Comparison of ENCODE assay signal across 8 mouse cellular contexts in the genomic region with DNA sequence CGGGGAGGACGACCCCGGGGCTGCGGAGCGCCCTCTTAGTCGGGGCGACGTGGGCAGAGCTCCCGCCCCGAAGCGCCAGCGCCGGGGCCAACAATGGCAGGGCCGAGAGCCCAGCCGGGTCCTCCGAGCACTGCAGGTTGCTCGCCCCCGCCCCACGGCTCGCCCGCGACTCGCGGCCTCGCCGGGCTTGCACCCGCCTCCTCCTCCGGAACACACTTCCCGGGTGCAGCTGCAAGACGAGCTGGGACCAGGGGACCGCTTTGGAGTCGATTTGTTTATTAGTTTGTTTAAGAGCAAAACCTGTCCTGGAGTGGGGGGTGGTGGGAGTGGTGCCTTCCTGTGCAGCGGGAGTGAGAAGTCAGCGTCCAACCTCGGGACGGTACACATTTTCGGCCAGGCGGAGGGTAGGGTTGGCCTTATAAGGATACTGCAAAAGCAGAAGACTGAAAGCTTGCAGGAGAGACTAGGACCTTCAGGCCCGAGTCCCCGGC. TPM values are rescaled to one million over a fixed set of nuclear protein-coding genes. Genes with fewer than 3 reads are reported as not detected.
DNase-seq lines count a peak whose midpoint lies in the region; ATAC-seq and TF ChIP-seq lines count a peak whose summit lies in the region.

No protein-coding gene starts in this region.

- ATAC-seq in forebrain, embryonic 11.5 days (replicated peaks; ENCODE audit: low FRiP score): peak; percentile 59
- ATAC-seq in hindbrain, embryonic 13.5 days (ENCODE audit: low FRiP score): peak; percentile 77
- ATAC-seq in liver, embryonic 15.5 days (ENCODE audit: insufficient read depth): peak; percentile 30
- peak; percentile 68 for ATAC-seq in neural tube, embryonic 13.5 days (ENCODE audit: low read depth)

- TF ChIP-seq EP300 in heart, adult 2 months (IDR thresholded peaks at IDR 0.05; ENCODE audit: insufficient read depth, low read depth, low read length): no peak

- H3K79me2 ChIP-seq in heart, adult 2 months (replicated peaks; ENCODE audit: control insufficient read depth, insufficient read depth, low read length): peaks cover 2% of the 10 kb centered on the region; the same call in 1 of the 2 replicates

- H3K9ac ChIP-seq in heart, adult 2 months (ENCODE audit: low read depth, low read length): peak overlapping the region; percentile 84
- H3K9ac ChIP-seq in forebrain, embryonic 11.5 days (ENCODE audit: low read length): peak overlapping the region; percentile 99
- peak overlapping the region; percentile 99 for H3K9ac ChIP-seq in hindbrain, embryonic 13.5 days
- peak overlapping the region; percentile 61 for H3K9ac ChIP-seq in liver, embryonic 15.5 days
- peak overlapping the region; percentile 99 for H3K9ac ChIP-seq in neural tube, embryonic 13.5 days

- H3K4me3 ChIP-seq in heart, adult 2 months: peak overlapping the region; percentile 95
- peak overlapping the region; percentile 89 for H3K4me3 ChIP-seq in forebrain, embryonic 11.5 days (ENCODE audit: low read depth, low read length)
- H3K4me3 ChIP-seq in hindbrain, embryonic 13.5 days: peak overlapping the region; percentile 88
- H3K4me3 ChIP-seq in liver, embryonic 15.5 days (replicated peaks): peak overlapping the region; percentile 64
- peak overlapping the region; percentile 88 for H3K4me3 ChIP-seq in neural tube, embryonic 13.5 days

- under 1% methylated on average over 39 of the region's 40 CpGs for WGBS in heart, adult 2 months
- 1% methylated on average over 21 of the region's 40 CpGs for WGBS in forebrain, embryonic 11.5 days
- under 1% methylated on average over 31 of the region's 40 CpGs for WGBS in hindbrain, embryonic 13.5 days
- WGBS in liver, embryonic 15.5 days (ENCODE audit: insufficient replicate concordance): under 1% methylated on average over 40 of the region's 40 CpGs
- under 1% methylated on average over 39 of the region's 40 CpGs for WGBS in neural tube, embryonic 13.5 days

- H3K36me3 ChIP-seq in heart, adult 2 months (ENCODE audit: control insufficient read depth, insufficient read depth, low read length): 0 out of 2 replicates have a peak, but pooled peaks cover 2% of the 10 kb centered on the region
- no peaks in the 10 kb centered on the region for H3K36me3 ChIP-seq in forebrain, embryonic 11.5 days (ENCODE audit: control insufficient read depth, insufficient read depth, low read length)
- no peaks in the 10 kb centered on the region for H3K36me3 ChIP-seq in hindbrain, embryonic 13.5 days
- H3K36me3 ChIP-seq in liver, embryonic 15.5 days (replicated peaks): no peaks in the 10 kb centered on the region
- no peaks in the 10 kb centered on the region for H3K36me3 ChIP-seq in neural tube, embryonic 13.5 days

- H3K4me1 ChIP-seq in heart, adult 2 months (ENCODE audit: control insufficient read depth, insufficient read depth, low read length): peaks cover 4% of the 10 kb centered on the region
- H3K4me1 ChIP-seq in forebrain, embryonic 11.5 days (replicated peaks; ENCODE audit: control insufficient read depth, insufficient read depth, low read length): peaks cover 16% of the 10 kb centered on the region; the same call in 1 of the 2 replicates
- H3K4me1 ChIP-seq in hindbrain, embryonic 13.5 days (replicated peaks): peaks cover 51% of the 10 kb centered on the region
- H3K4me1 ChIP-seq in liver, embryonic 15.5 days (replicated peaks): peaks cover 27% of the 10 kb centered on the region
- peaks cover 54% of the 10 kb centered on the region for H3K4me1 ChIP-seq in neural tube, embryonic 13.5 days (replicated peaks)

- DNase-seq in heart, adult 2 months: peak; percentile 59 to 67
- no peak for DNase-seq in heart, adult 9 months (ENCODE audit: low spot score in 2 of 2)
- DNase-seq in adrenal gland, adult 2 months: peak; percentile 65
- peak; percentile 75 for DNase-seq in forebrain, embryonic 11.5 days (ENCODE audit: low spot score)
- peak; percentile 28 to 43 for DNase-seq in urinary bladder, postnatal 36 days (ENCODE audit: low spot score in 2 of 2)

- H3K27ac ChIP-seq in heart, adult 2 months: peak overlapping the region; percentile 93
- peak overlapping the region; percentile 95 for H3K27ac ChIP-seq in forebrain, embryonic 11.5 days (ENCODE audit: low read depth, low read length)
- peak overlapping the region; percentile 99 for H3K27ac ChIP-seq in hindbrain, embryonic 13.5 days
- H3K27ac ChIP-seq in liver, embryonic 15.5 days (replicated peaks): peak overlapping the region; percentile 51; the same call in 1 of the 2 replicates
- peak overlapping the region; percentile 98 for H3K27ac ChIP-seq in neural tube, embryonic 13.5 days (replicated peaks)

- TF ChIP-seq CTCF in heart, adult 2 months (IDR thresholded peaks at IDR 0.05): no peak

- peak overlapping the region; percentile 61 for H3K4me2 ChIP-seq in forebrain, embryonic 11.5 days (ENCODE audit: low read depth, low read length, severe bottlenecking)
- peak overlapping the region; percentile 83 for H3K4me2 ChIP-seq in hindbrain, embryonic 13.5 days
- H3K4me2 ChIP-seq in liver, embryonic 15.5 days: peak overlapping the region; percentile 91
- H3K4me2 ChIP-seq in neural tube, embryonic 13.5 days: peak overlapping the region; percentile 84

- H3K27me3 ChIP-seq in heart, adult 2 months (ENCODE audit: control insufficient read depth, insufficient read depth, low read length): no peaks in the 10 kb centered on the region
- H3K27me3 ChIP-seq in forebrain, embryonic 11.5 days (ENCODE audit: control insufficient read depth, insufficient read depth, low read length): no peaks in the 10 kb centered on the region
- no peaks in the 10 kb centered on the region for H3K27me3 ChIP-seq in hindbrain, embryonic 13.5 days
- H3K27me3 ChIP-seq in liver, embryonic 15.5 days: peaks cover 54% of the 10 kb centered on the region
- no peaks in the 10 kb centered on the region for H3K27me3 ChIP-seq in neural tube, embryonic 13.5 days

- no peaks in the 10 kb centered on the region for H3K9me3 ChIP-seq in forebrain, embryonic 11.5 days (ENCODE audit: control insufficient read depth, low read length)
- H3K9me3 ChIP-seq in hindbrain, embryonic 13.5 days: no peaks in the 10 kb centered on the region
- no peaks in the 10 kb centered on the region for H3K9me3 ChIP-seq in liver, embryonic 15.5 days (replicated peaks)
- no peaks in the 10 kb centered on the region for H3K9me3 ChIP-seq in neural tube, embryonic 13.5 days

- intact Hi-C loops in heart, adult 2 months (cut with DNase I): loop anchor here (1.0 to 2.0 kb wide), 2 partner anchors 27 to 40 kb away; no protein-coding TSS in a partner anchor

- no peak for TF ChIP-seq POLR2A in heart, adult 2 months (IDR thresholded peaks at IDR 0.05; ENCODE audit: insufficient read depth, low read depth, low read length)

RNA-seq across cellular contexts. Expression of a gene that starts 1.0 kb away (rescaled TPM):
- total RNA-seq in heart, adult 2 months (2021): 10 to 100 TPM; 14.6 to 19.4 TPM
- 19.9 and 22.0 TPM in 2 replicates for polyA plus RNA-seq in heart, adult 2 months (2012; rRNA removed)
- total RNA-seq in adrenal gland, adult 2 months (2021): 1 to 10 TPM; 4.6 to 6.5 TPM
- 6.5 and 7.2 TPM in 2 replicates for polyA plus RNA-seq in adrenal gland, adult 2 months (2012; rRNA removed)
- polyA plus RNA-seq in forebrain, embryonic 11.5 days (2014; fragmentation: Nextera tagmentation; extraction: Ambion mirVana): 25.3 and 25.7 TPM in 2 replicates
- polyA plus RNA-seq in hindbrain, embryonic 13.5 days (2015; fragmentation: Nextera tagmentation; extraction: Ambion mirVana): 14.6 and 15.3 TPM in 2 replicates
- 0.77 TPM in 2 replicates for polyA plus RNA-seq in liver, embryonic 15.5 days (2015; fragmentation: Nextera tagmentation; extraction: Ambion mirVana)
- 13.9 and 14.0 TPM in 2 replicates for polyA plus RNA-seq in neural tube, embryonic 13.5 days (2015; fragmentation: Nextera tagmentation; extraction: Ambion mirVana)

RNA-seq across cellular contexts. Expression of a gene that starts 16.1 kb away (rescaled TPM):
- 10 to 100 TPM; 23.7 to 25.9 TPM for total RNA-seq in heart, adult 2 months (2021)
- polyA plus RNA-seq in heart, adult 2 months (2012; rRNA removed): 22.9 and 43.2 TPM in 2 replicates
- total RNA-seq in adrenal gland, adult 2 months (2021): 10 to 100 TPM; 44.1 to 70.4 TPM
- polyA plus RNA-seq in adrenal gland, adult 2 months (2012; rRNA removed): 15.0 and 15.3 TPM in 2 replicates
- 44.7 and 51.0 TPM in 2 replicates for polyA plus RNA-seq in forebrain, embryonic 11.5 days (2014; fragmentation: Nextera tagmentation; extraction: Ambion mirVana)
- polyA plus RNA-seq in hindbrain, embryonic 13.5 days (2015; fragmentation: Nextera tagmentation; extraction: Ambion mirVana): 41.5 and 48.0 TPM in 2 replicates
- polyA plus RNA-seq in liver, embryonic 15.5 days (2015; fragmentation: Nextera tagmentation; extraction: Ambion mirVana): 14.1 and 15.7 TPM in 2 replicates
- 30.0 and 33.6 TPM in 2 replicates for polyA plus RNA-seq in neural tube, embryonic 13.5 days (2015; fragmentation: Nextera tagmentation; extraction: Ambion mirVana)

Comparison
In these comparisons a context has a peak if more than half of its experiments do, and no peak if none do; other contexts are left out.
1. DNase-seq: peak in heart, adult 2 months (2 of 2), adrenal gland, adult 2 months (single experiment), forebrain, embryonic 11.5 days (single experiment) and urinary bladder, postnatal 36 days (2 of 2); none in heart, adult 9 months (0 of 2).
2. Peak in every context shown above with its lines, with median percentiles within 50 percentile points of each other: H3K27ac ChIP-seq, H3K4me3 ChIP-seq, H3K9ac ChIP-seq, ATAC-seq and H3K4me2 ChIP-seq.